Mouse (Mus musculus): ENCODE results near the gene a. TPM values are rescaled to one million over a fixed set of nuclear protein-coding genes. Genes with fewer than 3 reads are reported as not detected.

a gene
- total and polyA plus RNA-seq, 3 experiments = 0.44 TPM; not detected in 2

DNA sequence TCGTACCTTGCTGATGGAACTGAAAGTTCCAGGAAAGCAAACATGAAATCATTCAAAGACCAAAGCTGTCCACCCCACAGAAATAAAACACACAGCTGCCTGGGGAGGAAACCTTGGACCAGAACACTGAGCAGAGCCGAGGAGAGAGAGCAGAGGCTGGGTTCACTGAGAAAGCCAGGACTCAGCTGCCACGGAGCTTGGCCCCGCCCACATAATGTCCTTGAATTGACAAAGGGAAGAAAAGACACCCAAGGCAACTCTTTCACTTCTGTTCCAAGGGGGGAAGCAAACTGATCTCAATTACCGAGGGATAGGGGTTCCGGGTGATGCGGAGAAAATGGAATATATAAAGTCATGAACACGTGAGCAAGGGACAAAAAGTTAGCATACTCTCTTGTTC is 39.3 kb upstream of the a start:
- TF ChIP-seq GATA2 (IDR thresholded peaks at IDR 0.05; ENCODE audit: borderline replicate concordance, low read depth, low read length) (no peak), CTCF (IDR thresholded peaks at IDR 0.05; ENCODE audit: low read depth, low read length) (no peak), TAL1 (conservative IDR thresholded peaks at IDR 0.05; ENCODE audit: low read depth, low read length) (no peak), GATA1 (IDR thresholded peaks at IDR 0.05; ENCODE audit: borderline replicate concordance, low read length) (no peak), POLR2AphosphoS5 (IDR thresholded peaks at IDR 0.05; ENCODE audit: insufficient replicate concordance, low read depth, low read length) (no peak)
- Histone ChIP-seq H3K9me3 (replicated peaks) (peaks cover 3% of the 10 kb centered on the region), H3K4me3 (ENCODE audit: low read depth, low read length) (no peak overlapping the region; the same call in 1 of the 2 replicates), H3K4me1 (ENCODE audit: insufficient read depth, low read depth, low read length) (peaks cover 7% of the 10 kb centered on the region), H3K36me3 (replicated peaks) (no peaks in the 10 kb centered on the region), H3K27me3 (ENCODE audit: insufficient read depth, low read length) (peaks cover 8% of the 10 kb centered on the region)
- no peak for ATAC-seq (ENCODE audit: extremely low read depth, insufficient number of reproducible peaks, low FRiP score, poor library complexity, severe bottlenecking)
- DNase-seq (ENCODE audit: low spot score) = no peak

DNA sequence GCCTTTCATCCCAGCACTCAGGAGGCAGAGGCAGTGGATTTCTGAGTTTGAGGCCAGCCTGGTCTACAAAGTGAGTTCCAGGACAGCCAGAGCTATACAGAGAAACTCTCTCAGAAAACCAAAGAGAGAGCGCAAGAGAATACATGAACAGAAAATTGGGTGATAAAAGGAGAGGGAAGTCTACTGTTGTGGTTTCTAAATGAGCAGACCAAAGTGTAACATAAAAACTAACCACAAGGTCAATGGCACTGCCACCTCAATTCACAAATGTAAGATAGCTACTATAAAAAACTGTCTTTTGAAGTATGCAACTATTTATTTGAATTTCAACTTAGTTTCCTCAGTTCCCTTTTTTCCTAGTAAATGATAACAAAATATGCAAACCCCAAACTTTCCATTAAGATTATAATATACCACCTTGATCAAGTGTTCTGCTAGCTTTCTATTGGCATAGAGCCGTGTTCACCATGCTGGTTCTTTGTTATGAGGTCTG is 37.1 kb upstream of the a start:
- no peaks in the 10 kb centered on the region for H3K9me3 ChIP-seq (replicated peaks)
- no peak for ATAC-seq (ENCODE audit: extremely low read depth, insufficient number of reproducible peaks, low FRiP score, poor library complexity, severe bottlenecking)
- TF ChIP-seq GATA1 (IDR thresholded peaks at IDR 0.05; ENCODE audit: borderline replicate concordance, low read length) (no peak), TAL1 (conservative IDR thresholded peaks at IDR 0.05; ENCODE audit: low read depth, low read length) (no peak), CTCF (IDR thresholded peaks at IDR 0.05; ENCODE audit: low read depth, low read length) (no peak)
- no peak overlapping the region for H3K4me3 ChIP-seq (ENCODE audit: low read depth, low read length)
- DNase-seq (ENCODE audit: low spot score) = no peak
- peaks cover 7% of the 10 kb centered on the region for H3K4me1 ChIP-seq (ENCODE audit: insufficient read depth, low read depth, low read length)
- no peaks in the 10 kb centered on the region for H3K36me3 ChIP-seq (replicated peaks)
- peaks cover 9% of the 10 kb centered on the region for H3K27me3 ChIP-seq (ENCODE audit: insufficient read depth, low read length)

DNA sequence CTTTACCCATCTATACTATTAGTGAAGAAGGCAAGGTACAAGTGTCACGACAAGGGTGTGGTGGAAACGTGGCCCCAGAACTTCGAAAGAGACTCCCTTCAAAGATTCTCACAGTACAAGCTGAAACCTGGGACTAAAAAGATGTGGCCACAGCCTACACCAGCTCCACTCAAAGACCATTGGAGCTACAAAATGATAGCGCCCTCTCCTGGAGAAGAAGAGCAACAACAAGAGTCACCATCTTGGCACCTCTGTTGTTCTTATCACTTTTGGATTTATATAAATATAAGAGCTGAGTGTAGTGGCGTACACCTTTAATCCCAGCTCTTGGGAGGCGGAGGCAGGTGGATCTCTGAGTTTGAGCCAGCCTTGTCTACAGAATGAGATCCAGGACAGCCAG is 35.4 kb upstream of the a start:
- ATAC-seq (ENCODE audit: extremely low read depth, insufficient number of reproducible peaks, low FRiP score, poor library complexity, severe bottlenecking) = no peak

DNA sequence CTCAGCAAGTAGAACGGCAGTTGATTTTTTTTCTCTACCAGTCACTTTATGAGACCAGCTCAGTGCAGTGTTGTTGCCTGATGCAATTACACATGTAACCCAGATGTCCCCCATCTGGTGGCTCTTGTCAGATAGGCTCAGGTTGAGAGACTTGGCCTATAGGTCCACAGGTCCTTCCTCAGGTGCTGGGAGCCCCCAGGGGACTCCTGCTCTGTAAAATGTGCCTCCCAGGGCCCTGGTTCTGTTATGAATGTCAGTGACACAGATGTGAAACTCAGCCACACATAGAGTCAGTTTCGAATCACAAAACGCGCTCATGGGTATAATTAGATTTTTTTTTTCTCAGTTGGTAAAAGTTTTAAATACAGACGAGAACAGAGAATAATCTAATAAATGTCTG is 33.5 kb upstream of the a start:
- H3K36me3 ChIP-seq (replicated peaks) = no peaks in the 10 kb centered on the region
- no peak for ATAC-seq (ENCODE audit: extremely low read depth, insufficient number of reproducible peaks, low FRiP score, poor library complexity, severe bottlenecking)
- peaks cover 3% of the 10 kb centered on the region; the same call in 1 of the 2 replicates for H3K4me1 ChIP-seq (ENCODE audit: insufficient read depth, low read depth, low read length)
- TF ChIP-seq TAL1 (conservative IDR thresholded peaks at IDR 0.05; ENCODE audit: low read depth, low read length) = no peak
- no peak for TF ChIP-seq GATA1 (IDR thresholded peaks at IDR 0.05; ENCODE audit: borderline replicate concordance, low read length)
- no peak for TF ChIP-seq GATA2 (IDR thresholded peaks at IDR 0.05; ENCODE audit: borderline replicate concordance, low read depth, low read length)
- no peak for TF ChIP-seq CTCF (IDR thresholded peaks at IDR 0.05; ENCODE audit: low read depth, low read length)
- no peak for TF ChIP-seq POLR2AphosphoS5 (IDR thresholded peaks at IDR 0.05; ENCODE audit: insufficient replicate concordance, low read depth, low read length)
- no peaks in the 10 kb centered on the region for H3K9me3 ChIP-seq (replicated peaks)
- no peak for DNase-seq (ENCODE audit: low spot score)
- peaks cover 27% of the 10 kb centered on the region; the same call in 1 of the 2 replicates for H3K27me3 ChIP-seq (ENCODE audit: insufficient read depth, low read length)
- no peak overlapping the region for H3K4me3 ChIP-seq (ENCODE audit: low read depth, low read length)

More for the DNA sequence above, 35.4 kb upstream of the a start:
- Histone ChIP-seq H3K36me3 (replicated peaks) (no peaks in the 10 kb centered on the region), H3K9me3 (replicated peaks) (no peaks in the 10 kb centered on the region), H3K4me3 (ENCODE audit: low read depth, low read length) (no peak overlapping the region), H3K4me1 (ENCODE audit: insufficient read depth, low read depth, low read length) (peaks cover 7% of the 10 kb centered on the region), H3K27me3 (ENCODE audit: insufficient read depth, low read length) (peaks cover 18% of the 10 kb centered on the region)
- TF ChIP-seq CTCF (IDR thresholded peaks at IDR 0.05; ENCODE audit: low read depth, low read length) (no peak), GATA1 (IDR thresholded peaks at IDR 0.05; ENCODE audit: borderline replicate concordance, low read length) (no peak), POLR2AphosphoS5 (IDR thresholded peaks at IDR 0.05; ENCODE audit: insufficient replicate concordance, low read depth, low read length) (no peak), GATA2 (IDR thresholded peaks at IDR 0.05; ENCODE audit: borderline replicate concordance, low read depth, low read length) (no peak), TAL1 (conservative IDR thresholded peaks at IDR 0.05; ENCODE audit: low read depth, low read length) (no peak)
- DNase-seq (ENCODE audit: low spot score) = no peak

DNA sequence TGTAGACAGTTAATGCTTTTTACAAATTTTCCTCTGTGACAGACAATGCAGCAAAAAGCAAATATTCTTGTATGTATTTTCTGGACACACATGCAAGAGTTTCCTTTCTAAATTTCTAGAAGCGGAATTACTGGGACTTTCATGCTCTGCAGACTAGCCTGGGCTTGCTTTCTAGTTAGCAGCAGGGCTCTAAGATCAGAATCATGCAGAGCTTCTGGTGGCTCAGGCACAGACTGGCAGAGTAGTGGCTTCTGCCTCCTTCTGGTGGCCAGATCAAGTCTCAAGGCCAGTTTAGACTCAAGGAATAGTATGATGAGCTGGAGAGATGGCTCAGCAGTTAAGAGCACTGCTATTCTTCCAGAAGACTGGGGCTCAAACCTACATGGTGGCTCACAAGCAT is 32.7 kb upstream of the a start:
- H3K9me3 ChIP-seq (replicated peaks) = no peaks in the 10 kb centered on the region
- no peak overlapping the region for H3K4me3 ChIP-seq (ENCODE audit: low read depth, low read length)
- no peak for DNase-seq (ENCODE audit: low spot score)

DNA sequence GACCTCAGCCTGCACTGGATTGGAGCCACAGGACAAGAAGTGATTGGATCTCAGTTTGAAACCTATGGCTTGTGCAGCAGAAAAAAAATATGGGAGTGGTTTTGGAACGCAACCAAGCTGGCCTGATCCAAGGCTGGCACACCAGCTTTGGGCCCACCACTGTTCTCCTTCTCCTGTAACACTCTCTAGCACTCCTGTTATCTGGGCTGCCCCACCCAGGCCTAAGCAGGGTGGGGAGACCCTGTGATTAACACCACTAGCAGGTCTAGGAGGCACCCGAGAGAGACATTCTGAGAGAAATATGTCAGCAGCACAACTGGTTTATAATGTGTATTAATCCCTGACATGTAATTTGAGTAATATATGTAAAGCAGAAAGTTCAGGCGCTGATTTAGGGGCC is 28.0 kb upstream of the a start:
- Histone ChIP-seq H3K4me1 (ENCODE audit: insufficient read depth, low read depth, low read length) (peaks cover 23% of the 10 kb centered on the region), H3K36me3 (replicated peaks) (no peaks in the 10 kb centered on the region), H3K4me3 (ENCODE audit: low read depth, low read length) (no peak overlapping the region), H3K27me3 (ENCODE audit: insufficient read depth, low read length) (peaks cover 30% of the 10 kb centered on the region; the same call in 1 of the 2 replicates), H3K9me3 (replicated peaks) (no peaks in the 10 kb centered on the region)
- no peak for DNase-seq (ENCODE audit: low spot score)
- no peak for ATAC-seq (ENCODE audit: extremely low read depth, insufficient number of reproducible peaks, low FRiP score, poor library complexity, severe bottlenecking)
- TF ChIP-seq CTCF (IDR thresholded peaks at IDR 0.05; ENCODE audit: low read depth, low read length) (no peak), TAL1 (conservative IDR thresholded peaks at IDR 0.05; ENCODE audit: low read depth, low read length) (no peak), POLR2AphosphoS5 (IDR thresholded peaks at IDR 0.05; ENCODE audit: insufficient replicate concordance, low read depth, low read length) (no peak)

More for the DNA sequence above, 32.7 kb upstream of the a start:
- H3K4me1 ChIP-seq (ENCODE audit: insufficient read depth, low read depth, low read length) = peaks cover 3% of the 10 kb centered on the region; the same call in 1 of the 2 replicates
- ATAC-seq (ENCODE audit: extremely low read depth, insufficient number of reproducible peaks, low FRiP score, poor library complexity, severe bottlenecking) = no peak
- no peak for TF ChIP-seq GATA2 (IDR thresholded peaks at IDR 0.05; ENCODE audit: borderline replicate concordance, low read depth, low read length)
- TF ChIP-seq TAL1 (conservative IDR thresholded peaks at IDR 0.05; ENCODE audit: low read depth, low read length) = no peak
- TF ChIP-seq CTCF (IDR thresholded peaks at IDR 0.05; ENCODE audit: low read depth, low read length) = no peak
- TF ChIP-seq GATA1 (IDR thresholded peaks at IDR 0.05; ENCODE audit: borderline replicate concordance, low read length) = no peak
- TF ChIP-seq POLR2AphosphoS5 (IDR thresholded peaks at IDR 0.05; ENCODE audit: insufficient replicate concordance, low read depth, low read length) = no peak
- H3K36me3 ChIP-seq (replicated peaks) = no peaks in the 10 kb centered on the region
- H3K27me3 ChIP-seq (ENCODE audit: insufficient read depth, low read length) = peaks cover 28% of the 10 kb centered on the region; the same call in 1 of the 2 replicates

Data from G1E (cell line).